Mouse (Mus musculus) R1 (cell line): ENCODE results near the gene Trak1.

ENCODE experiments used
- DNase-seq: peaks from one replicate; pipeline ENCODE4 v3.0.0-alpha.2; 2018; ENCODE audit warnings: low read depth, low spot score

Trak1 gene

DNA sequence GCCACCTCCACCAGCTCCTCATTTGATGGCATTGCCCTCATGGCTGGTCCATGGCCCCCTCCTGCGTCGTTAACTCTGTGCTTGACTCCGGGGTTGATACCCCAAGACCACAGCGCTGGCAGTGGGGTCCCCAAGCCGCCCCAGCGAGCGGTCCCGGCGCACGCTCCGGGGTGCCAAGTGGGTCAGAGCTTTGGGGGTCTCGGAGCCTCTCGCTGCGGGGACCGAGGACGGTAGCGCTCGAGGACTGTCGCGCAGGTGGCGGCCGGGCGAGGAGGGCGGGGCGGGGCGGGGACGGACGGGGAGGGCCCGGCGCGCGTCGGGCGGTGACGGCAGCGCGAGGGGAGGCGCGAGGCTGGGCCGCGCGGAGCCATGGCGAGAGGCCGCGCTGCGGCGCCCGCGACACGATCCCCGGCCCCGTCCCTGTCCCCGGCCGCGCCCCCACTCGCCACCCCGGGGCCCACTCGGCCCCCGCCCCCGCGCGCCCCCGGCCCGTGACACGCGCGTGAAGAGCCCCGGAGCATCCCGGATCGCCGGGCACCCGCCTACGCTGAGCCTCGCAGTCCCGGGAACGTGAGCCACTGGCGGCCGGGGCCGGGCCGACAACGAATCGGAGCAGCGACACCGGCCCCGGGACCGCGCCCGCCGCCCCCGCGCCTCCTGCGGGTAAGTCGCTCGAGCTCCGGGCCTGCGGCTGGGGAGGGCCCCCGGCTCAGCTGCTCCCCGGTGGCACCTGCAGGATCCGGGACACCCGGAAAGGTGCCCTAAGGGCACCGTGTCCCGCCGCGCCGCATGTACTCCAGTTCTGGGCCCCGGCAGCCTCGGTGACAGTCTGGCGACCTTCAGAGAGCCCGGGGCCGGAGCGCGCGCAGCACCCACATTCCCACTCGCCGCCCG is at the start of gene Trak1:
Gene Trak1 (plus strand): TSS at position 332 of the 894 bp plus-strand sequence.
- DNase-seq = peak; percentile 28

DNA sequence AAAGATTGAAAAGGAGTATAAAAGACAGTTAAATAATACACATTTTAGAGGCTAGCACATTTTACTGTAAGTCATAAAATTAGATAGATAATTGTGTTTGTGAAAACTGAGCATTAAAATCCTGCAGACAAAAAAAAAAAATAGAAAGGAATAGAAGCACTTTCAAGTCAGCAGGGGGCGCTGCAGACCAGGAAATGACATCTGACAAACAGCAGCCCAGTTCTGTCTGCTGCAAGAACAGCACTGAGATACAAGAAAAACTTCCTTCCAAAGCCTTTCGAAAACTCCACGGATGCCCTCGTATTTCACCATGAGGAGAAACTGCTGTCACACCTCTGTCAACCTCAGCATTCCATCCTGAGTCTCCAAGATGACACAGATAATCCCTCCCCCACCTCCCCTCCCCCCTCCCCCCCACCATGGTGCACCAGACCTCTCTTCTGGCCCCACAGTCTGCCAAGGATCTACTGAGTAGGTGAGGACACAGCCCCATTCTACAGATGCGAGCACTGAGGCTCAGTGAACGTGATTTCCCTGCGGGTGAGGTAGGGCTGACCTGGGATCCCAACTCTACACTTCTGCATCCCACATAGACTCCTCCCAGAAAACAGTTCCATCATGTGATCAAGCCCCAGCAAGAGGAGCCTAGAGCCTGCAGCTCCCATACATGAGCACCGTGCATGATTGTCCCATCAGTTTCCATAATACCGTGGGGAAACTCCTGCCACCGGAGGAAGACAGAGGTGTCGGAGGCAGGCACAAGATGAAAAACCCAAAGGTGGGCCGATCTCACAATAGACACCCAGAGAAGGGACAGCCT is 49.1 kb upstream of the Trak1 start:
- DNase-seq = peak; percentile 81

DNA sequence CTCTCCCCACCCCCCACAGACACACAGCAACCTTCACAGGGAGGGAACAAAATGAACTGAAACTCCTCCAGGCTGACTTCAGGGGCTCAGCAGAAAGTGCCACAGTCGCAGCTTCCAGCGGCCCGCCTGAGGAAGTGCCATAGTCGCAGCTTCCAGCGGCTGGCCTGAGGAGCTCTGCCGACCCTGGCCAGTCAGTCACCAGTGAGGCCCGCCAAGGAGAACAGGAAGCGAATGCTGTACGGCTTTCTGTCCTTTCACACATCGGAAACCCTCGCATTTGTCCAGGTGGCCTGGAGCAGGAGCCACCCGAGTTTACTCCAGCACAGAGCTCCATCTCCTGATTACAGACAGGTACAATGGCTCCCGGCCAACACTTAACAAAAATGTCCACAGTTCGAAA is 47.5 kb upstream of the Trak1 start:
- DNase-seq = no peak

- DNase-seq = no peak
These were observed 46.4 kb upstream of the Trak1 start for GRCm38 (mm10) chr9:121250854-121251253.

GRCm38 (mm10) chr9:121253983-121254382 is 43.3 kb upstream of the Trak1 start:
- DNase-seq = no peak

DNA sequence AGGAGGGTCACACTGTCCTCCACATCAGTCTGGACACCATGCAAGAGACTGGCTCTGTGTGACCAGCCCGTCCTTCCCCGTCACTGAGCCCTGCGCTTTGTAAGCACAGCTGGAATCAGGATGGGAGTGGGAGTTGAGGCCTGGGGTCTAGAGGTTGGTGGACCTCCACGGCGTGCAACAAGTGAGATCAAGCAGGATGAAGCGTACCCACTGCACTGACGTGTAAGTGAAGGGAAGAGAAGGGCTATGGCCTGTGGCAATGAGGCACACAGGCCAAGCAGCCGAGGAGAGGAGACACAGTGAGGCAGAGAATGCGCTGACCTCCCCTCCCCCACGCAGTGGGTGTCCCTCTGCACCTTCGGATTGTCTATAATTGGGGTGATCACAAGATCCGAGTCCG is 42.5 kb upstream of the Trak1 start:
- DNase-seq = no peak

DNA sequence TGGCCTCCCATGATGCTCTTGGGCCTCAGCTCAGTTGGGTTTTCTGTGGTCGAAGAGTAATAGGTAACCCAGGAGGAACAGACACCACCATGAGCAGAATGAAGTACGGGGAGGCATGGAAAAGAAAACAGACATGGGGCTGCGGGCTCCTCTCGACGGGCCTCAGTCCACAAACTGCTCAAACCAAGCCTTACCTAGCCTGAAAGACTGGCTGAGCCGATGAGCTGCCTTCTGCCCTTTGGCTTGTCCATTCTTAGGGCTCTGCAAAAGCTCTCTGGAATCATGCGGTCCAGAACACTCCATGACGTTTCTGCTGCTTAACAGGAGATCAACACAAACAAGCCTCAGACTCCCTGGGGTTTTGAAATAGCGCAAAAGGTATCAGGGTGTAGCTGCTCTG is 40.2 kb upstream of the Trak1 start:
- DNase-seq = no peak

GRCm38 (mm10) chr9:121265307-121265706 is 32.0 kb upstream of the Trak1 start:
- DNase-seq = no peak

DNA sequence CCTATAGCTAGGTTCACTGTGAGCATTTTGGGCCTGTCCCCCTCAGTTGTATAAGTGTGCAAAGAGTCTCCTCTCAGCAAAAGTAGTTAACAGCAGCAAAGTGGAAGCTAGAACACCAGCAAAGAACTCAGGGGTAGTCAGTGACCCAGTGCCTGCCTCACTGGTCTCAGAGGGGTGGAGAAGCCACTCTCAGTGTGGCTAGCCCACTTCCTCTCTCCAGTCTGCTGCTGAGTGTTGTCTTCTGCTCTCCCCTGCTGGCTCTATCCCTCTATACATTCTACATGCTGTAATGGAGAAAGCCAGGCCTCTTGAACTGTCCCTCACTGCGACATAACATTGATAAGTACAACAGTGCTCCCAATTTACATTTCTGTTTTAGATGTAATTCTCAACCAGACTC is 26.2 kb upstream of the Trak1 start:
- DNase-seq = no peak

DNA sequence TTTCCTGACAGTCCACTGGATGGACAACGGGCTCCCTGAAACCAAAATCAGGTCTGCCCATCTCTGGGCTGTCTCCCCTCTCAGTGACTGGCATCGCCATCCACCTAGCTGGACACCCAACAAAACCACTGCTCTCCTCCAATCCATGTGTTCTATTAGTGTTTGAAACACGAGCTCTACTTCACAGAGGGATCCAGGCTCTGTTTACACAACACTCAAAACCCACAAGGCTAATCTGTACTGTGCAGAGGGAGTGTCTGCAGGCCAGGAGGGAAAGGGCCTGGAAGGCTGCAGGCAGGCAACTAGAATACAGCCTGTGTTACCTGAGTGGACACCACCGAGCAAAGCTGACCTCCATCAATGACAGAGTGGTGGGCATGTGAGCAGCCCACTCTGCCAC is 25.7 kb upstream of the Trak1 start:
- no peak for DNase-seq

GRCm38 (mm10) chr9:121276745-121277117 is 20.6 kb upstream of the Trak1 start:
- peak; percentile 10 for DNase-seq

- DNase-seq = peak; percentile 95
These were observed 19.9 kb upstream of the Trak1 start, which contains the start of gene Ulk4 for GRCm38 (mm10) chr9:121277118-121278060. Ulk4 (minus strand) TSS chr9:121277197.

DNA sequence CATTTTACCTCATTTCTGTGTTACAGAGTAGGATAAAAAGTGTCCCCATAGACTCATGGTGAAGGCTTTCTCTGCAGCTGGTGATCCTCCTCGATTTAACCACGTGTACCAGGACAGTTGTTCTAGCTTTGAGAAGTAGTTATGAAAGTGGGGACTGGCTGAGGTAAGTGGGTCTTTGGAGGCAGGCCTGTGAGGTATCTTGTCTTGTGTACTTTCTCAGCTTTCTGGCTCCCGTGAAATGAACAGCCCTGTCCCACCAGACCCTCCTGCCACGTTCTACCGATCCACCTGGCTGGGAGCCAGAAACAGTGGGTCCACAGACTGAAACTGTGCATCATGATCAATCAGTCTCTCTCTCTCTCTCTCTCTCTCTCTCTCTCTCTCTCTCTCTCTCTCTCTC is 18.1 kb upstream of the Trak1 start:
- no peak for DNase-seq

DNA sequence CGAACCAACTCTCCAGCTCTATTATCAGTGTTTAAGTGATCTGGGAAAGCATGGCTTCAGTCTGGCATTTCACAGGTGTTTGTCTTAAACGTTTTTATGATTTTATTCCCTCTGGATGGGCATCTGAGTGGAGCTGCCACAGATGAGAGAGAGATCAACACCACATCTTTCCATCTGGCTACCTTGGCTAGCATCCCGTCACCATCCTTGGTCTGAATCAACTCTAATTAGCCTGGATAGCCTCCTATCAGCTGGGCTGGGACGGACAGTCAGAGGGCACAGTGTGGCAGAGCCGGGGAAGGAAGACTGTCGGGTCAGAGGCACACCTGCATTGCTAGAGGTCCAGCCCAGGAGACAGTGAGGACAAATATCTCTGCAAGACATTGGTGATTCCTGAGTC is 15.4 kb upstream of the Trak1 start:
- no peak for DNase-seq

DNA sequence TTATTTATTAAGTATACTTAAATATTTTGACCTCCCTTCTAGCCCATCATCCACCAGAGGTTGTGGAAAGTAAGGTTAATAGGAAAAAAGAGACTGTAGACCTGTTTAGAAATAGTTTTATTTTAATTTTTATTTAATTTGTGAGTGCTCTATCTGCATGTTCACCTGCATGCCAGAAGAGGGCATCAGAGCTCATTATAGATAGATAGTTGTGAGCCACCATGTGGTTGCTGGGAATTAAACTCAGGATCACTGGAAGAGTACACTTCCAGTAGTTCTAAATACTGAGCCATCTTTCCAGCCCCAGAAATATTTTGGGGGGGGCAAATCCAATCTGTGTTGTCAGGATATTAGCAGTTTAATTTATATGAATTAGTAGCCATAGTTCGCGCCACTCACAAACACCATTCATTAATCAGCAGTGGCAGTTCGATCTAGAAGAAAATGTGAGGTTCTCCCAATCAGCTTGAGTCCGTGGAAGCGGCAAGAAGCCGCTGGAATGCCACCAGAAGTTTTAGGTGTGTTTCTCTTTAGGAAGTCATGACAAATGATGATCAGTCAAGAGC is 13.6 kb upstream of the Trak1 start:
- DNase-seq = peak; percentile 75

GRCm38 (mm10) chr9:121284422-121284821 is 12.9 kb upstream of the Trak1 start:
- peak; percentile 88 for DNase-seq

- DNase-seq = peak; percentile 66
These were observed 11.7 kb upstream of the Trak1 start for GRCm38 (mm10) chr9:121285341-121286324.

DNA sequence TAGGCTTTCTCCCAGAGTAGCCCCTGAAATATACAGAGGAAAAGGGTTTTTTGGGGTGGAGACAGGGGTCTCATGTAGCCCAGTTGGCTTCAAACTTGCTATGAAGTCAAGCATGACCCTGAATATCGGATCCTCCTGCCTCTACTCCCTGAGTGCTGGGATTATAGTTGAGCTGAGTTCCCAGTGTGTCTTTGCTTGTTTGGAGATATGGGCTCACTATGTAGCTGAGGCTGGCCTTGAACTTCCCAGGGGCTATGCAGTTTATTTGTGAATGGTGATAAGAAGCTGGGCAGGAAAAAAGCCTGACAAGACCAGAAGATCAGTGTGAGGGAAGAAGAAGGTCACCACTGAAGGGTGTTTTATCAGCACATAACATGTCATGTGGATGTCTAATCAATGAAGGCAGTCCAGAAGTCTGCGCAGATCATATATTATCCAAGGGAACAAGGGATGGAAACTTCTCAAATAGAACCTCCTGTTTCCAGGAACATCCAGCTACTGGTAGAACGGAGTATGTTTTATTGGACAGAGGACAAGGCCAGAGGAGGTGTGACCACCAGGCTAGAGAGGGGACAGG is 10.9 kb upstream of the Trak1 start:
- no peak for DNase-seq

GRCm38 (mm10) chr9:121291275-121291674 is 6.0 kb upstream of the Trak1 start:
- no peak for DNase-seq

DNA sequence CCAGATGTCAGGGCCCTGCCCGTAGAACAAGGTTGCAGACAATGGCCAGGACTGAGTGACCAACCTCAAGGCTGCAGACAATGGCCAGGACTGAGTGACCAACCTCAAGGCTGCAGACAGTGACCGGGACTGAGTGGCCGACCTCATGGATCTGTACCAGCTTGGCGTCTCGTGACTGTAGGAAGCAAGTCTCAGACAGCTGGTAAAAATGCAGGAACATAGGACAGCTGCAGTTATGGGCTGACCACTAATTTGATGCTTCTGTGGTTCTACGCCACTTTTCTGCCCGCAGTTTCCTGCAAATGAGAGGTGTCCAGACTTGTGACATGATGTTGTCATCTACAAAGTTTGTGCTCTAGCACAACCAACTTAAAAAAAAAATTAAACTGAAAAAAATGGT is 4.1 kb upstream of the Trak1 start:
- DNase-seq = no peak
